8 mouse cellular contexts compared by ENCODE assay signal in genomic region chr15:78934784-78935320, GRCm38 (mm10). TPM values are rescaled to one million over a fixed set of nuclear protein-coding genes. Genes with fewer than 3 reads are reported as not detected.
DNase-seq lines count a peak whose midpoint lies in the region; ATAC-seq and TF ChIP-seq lines count a peak whose summit lies in the region.

Nol12 (plus strand) TSS chr15:78934933.

- peak within 1 kb of the TSS; percentile 75 to 100 for H3K4me3 ChIP-seq in MEL (ENCODE audit: control insufficient read depth in 1 of 2, insufficient read depth in 1 of 2, low read depth in 2 of 2, low read length in 2 of 2)
- H3K4me3 ChIP-seq in forebrain, postnatal 0 days (ENCODE audit: low read depth, low read length): peak within 1 kb of the TSS; percentile 59
- H3K4me3 ChIP-seq in lung, embryonic 16.5 days (ENCODE audit: low read length): peak within 1 kb of the TSS; percentile 72

- TF ChIP-seq RAD21 in MEL (IDR thresholded peaks at IDR 0.05; ENCODE audit: low read depth, low read length): no peak

- ATAC-seq in forebrain, postnatal 0 days: peak; percentile 95
- ATAC-seq in lung, embryonic 16.5 days (ENCODE audit: low read depth): peak; percentile 90

- TF ChIP-seq CTCF in MEL (IDR thresholded peaks at IDR 0.05 in 2 of 3, conservative IDR thresholded peaks at IDR 0.05 in 1 of 3; ENCODE audit: control insufficient read depth in 1 of 3, insufficient read depth in 1 of 3, low read depth in 2 of 3, low read length in 3 of 3, poor library complexity in 1 of 3, severe bottlenecking in 1 of 3): no peak
- 0 out of 2 replicates have a peak, but pooled peaks have one; percentile 3 for TF ChIP-seq CTCF in forebrain, postnatal 0 days (IDR thresholded peaks at IDR 0.05; ENCODE audit: low read depth)

- peak; percentile 95 for DNase-seq in MEL (ENCODE audit: low read depth, low spot score)
- peak; percentile 77 to 88 for DNase-seq in cerebellum, adult 18-20 months
- peak; percentile 96 for DNase-seq in forebrain, postnatal 0 days
- peak; percentile 87 for DNase-seq in heart, postnatal 4 days
- peak; percentile 74 to 90 for DNase-seq in layer of hippocampus, adult 8-10 months (ENCODE audit: low spot score in 2 of 2)
- DNase-seq in ovary, postnatal 10 days (ENCODE audit: low spot score): peak; percentile 57
- peak; percentile 69 to 81 for DNase-seq in thymus, postnatal 10 days (ENCODE audit: low spot score in 2 of 2)

- no peaks in the 10 kb centered on the region for H3K9me3 ChIP-seq in MEL (replicated peaks; ENCODE audit: insufficient read depth, low read length)
- no peaks in the 10 kb centered on the region for H3K9me3 ChIP-seq in forebrain, postnatal 0 days (ENCODE audit: low read length)
- H3K9me3 ChIP-seq in lung, embryonic 16.5 days (ENCODE audit: control insufficient read depth, low read length): no peaks in the 10 kb centered on the region

- WGBS in forebrain, postnatal 0 days: 1% methylated on average over 42 of the region's 42 CpGs
- WGBS in lung, embryonic 16.5 days: under 1% methylated on average over 40 of the region's 42 CpGs

- H3K79me2 ChIP-seq in MEL (ENCODE audit: control insufficient read depth, insufficient read depth, low read length, poor library complexity): peaks cover 13% of the 10 kb centered on the region

- peaks cover 0 to 12% of the 10 kb centered on the region in 2 experiments; a peak in 2 of 4 replicates for H3K36me3 ChIP-seq in MEL (ENCODE audit: control insufficient read depth in 1 of 2, insufficient read depth in 2 of 2, low read length in 2 of 2)
- peaks cover 32% of the 10 kb centered on the region for H3K36me3 ChIP-seq in forebrain, postnatal 0 days (ENCODE audit: insufficient read depth)
- H3K36me3 ChIP-seq in lung, embryonic 16.5 days (ENCODE audit: control insufficient read depth, insufficient read depth, low read length): peaks cover 10% of the 10 kb centered on the region

- peak within 1 kb of the TSS; percentile 100 for H3K27ac ChIP-seq in MEL (ENCODE audit: control insufficient read depth, low read depth, low read length)
- H3K27ac ChIP-seq in forebrain, postnatal 0 days (ENCODE audit: low read depth, low read length): peak within 1 kb of the TSS; percentile 83
- H3K27ac ChIP-seq in lung, embryonic 16.5 days (ENCODE audit: low read length): peak within 1 kb of the TSS; percentile 58; the same call in 1 of the 2 replicates

- H3K4me1 ChIP-seq in MEL (ENCODE audit: control insufficient read depth in 1 of 2, insufficient read depth in 2 of 2, low read length in 2 of 2): peaks cover 0 to 21% of the 10 kb centered on the region in 2 experiments; a peak in 2 of 4 replicates
- H3K4me1 ChIP-seq in forebrain, postnatal 0 days (ENCODE audit: insufficient read depth): peaks cover 3% of the 10 kb centered on the region
- peaks cover 9% of the 10 kb centered on the region for H3K4me1 ChIP-seq in lung, embryonic 16.5 days (replicated peaks; ENCODE audit: control insufficient read depth, insufficient read depth, low read length)

- TF ChIP-seq POLR2A in MEL (IDR thresholded peaks at IDR 0.05; ENCODE audit: control insufficient read depth in 1 of 2, insufficient read depth in 1 of 2, low read depth in 1 of 2, low read length in 2 of 2, poor library complexity in 1 of 2): peak; percentile 79 to 86

- H3K9ac ChIP-seq in MEL (ENCODE audit: control insufficient read depth, low read depth, low read length, poor library complexity, severe bottlenecking): peak within 1 kb of the TSS; percentile 98
- H3K9ac ChIP-seq in forebrain, postnatal 0 days: peak within 1 kb of the TSS; percentile 67
- H3K9ac ChIP-seq in lung, embryonic 16.5 days (ENCODE audit: low read length): peak within 1 kb of the TSS; percentile 75

- peak within 1 kb of the TSS; percentile 59 for H3K4me2 ChIP-seq in forebrain, postnatal 0 days (ENCODE audit: low read depth)
- peak within 1 kb of the TSS; percentile 69 for H3K4me2 ChIP-seq in lung, embryonic 16.5 days (ENCODE audit: low read depth, low read length)

- no peaks in the 10 kb centered on the region for H3K27me3 ChIP-seq in MEL (ENCODE audit: control insufficient read depth in 1 of 2, insufficient read depth in 2 of 2, low read length in 2 of 2)
- no peaks in the 10 kb centered on the region for H3K27me3 ChIP-seq in forebrain, postnatal 0 days (ENCODE audit: insufficient read depth, low read length)
- no peaks in the 10 kb centered on the region for H3K27me3 ChIP-seq in lung, embryonic 16.5 days (ENCODE audit: control insufficient read depth, insufficient read depth, low read depth, low read length)

- no peak for TF ChIP-seq EP300 in MEL (IDR thresholded peaks at IDR 0.05; ENCODE audit: low read depth in 1 of 2, low read length in 2 of 2)

TF ChIP-seq in MEL, 35 proteins besides CTCF, POLR2A, EP300 and RAD21:
- TF ChIP-seq ZNF384 (IDR thresholded peaks at IDR 0.05; ENCODE audit: low read depth, low read length): 0 out of 2 replicates have a peak, but pooled peaks have one; percentile 8
- peak; percentile 58; the same call in 1 of the 2 replicates for TF ChIP-seq MAZ (IDR thresholded peaks at IDR 0.05; ENCODE audit: low read depth, low read length)
- TF ChIP-seq NELFE (IDR thresholded peaks at IDR 0.05; ENCODE audit: low read depth, low read length): peak; percentile 69
- no peak for TF ChIP-seq POLR2AphosphoS5 (IDR thresholded peaks at IDR 0.05; ENCODE audit: borderline replicate concordance, low read depth, low read length)
- peak; percentile 87 for TF ChIP-seq MAX (IDR thresholded peaks at IDR 0.05; ENCODE audit: low read length)
- TF ChIP-seq KAT2A (conservative IDR thresholded peaks at IDR 0.05; ENCODE audit: low read depth, low read length): no peak; the same call in 1 of the 2 replicates
- no peak for TF ChIP-seq MYB (IDR thresholded peaks at IDR 0.05; ENCODE audit: low read depth, low read length)
- no peak for TF ChIP-seq ZC3H11A (IDR thresholded peaks at IDR 0.05; ENCODE audit: low read depth, low read length)
- no peak for TF ChIP-seq ZKSCAN1 (IDR thresholded peaks at IDR 0.05; ENCODE audit: low read depth, low read length)
- TF ChIP-seq UBTF (IDR thresholded peaks at IDR 0.05; ENCODE audit: borderline replicate concordance, insufficient read depth, low read depth, low read length): no peak
- no peak for TF ChIP-seq ETS1 (IDR thresholded peaks at IDR 0.05; ENCODE audit: low read depth, low read length)
- TF ChIP-seq MAFK (IDR thresholded peaks at IDR 0.05; ENCODE audit: borderline replicate concordance, low read depth, low read length): no peak
- no peak; the same call in 1 of the 2 replicates for TF ChIP-seq E2F4 (IDR thresholded peaks at IDR 0.05; ENCODE audit: borderline replicate concordance, low read depth, low read length)
- TF ChIP-seq TBP (IDR thresholded peaks at IDR 0.05; ENCODE audit: low read depth, low read length): peak; percentile 63; the same call in 1 of the 2 replicates
- no peak for TF ChIP-seq CHD1 (IDR thresholded peaks at IDR 0.05; ENCODE audit: low read depth, low read length)
- no peak for TF ChIP-seq TAL1 (IDR thresholded peaks at IDR 0.05; ENCODE audit: low read length)
- TF ChIP-seq SMC3 (IDR thresholded peaks at IDR 0.05; ENCODE audit: low read depth, low read length): no peak
- no peak for TF ChIP-seq JUND (IDR thresholded peaks at IDR 0.05; ENCODE audit: low read depth, low read length)
- no peak for TF ChIP-seq MEF2A (IDR thresholded peaks at IDR 0.05; ENCODE audit: extremely low read depth, insufficient replicate concordance, low read depth, low read length, poor library complexity, severe bottlenecking)
- TF ChIP-seq NRF1 (IDR thresholded peaks at IDR 0.05; ENCODE audit: insufficient read depth, low read depth, low read length, poor library complexity, severe bottlenecking): no peak
- TF ChIP-seq POLR2AphosphoS2 (IDR thresholded peaks at IDR 0.05; ENCODE audit: low read length): peak; percentile 65
- TF ChIP-seq HCFC1 (IDR thresholded peaks at IDR 0.05; ENCODE audit: low read depth, low read length): peak; percentile 91
- TF ChIP-seq MYC (IDR thresholded peaks at IDR 0.05; ENCODE audit: low read depth, low read length): peak; percentile 98
- TF ChIP-seq SIN3A (IDR thresholded peaks at IDR 0.05; ENCODE audit: low read length): peak; percentile 96
- no peak for TF ChIP-seq CHD2 (IDR thresholded peaks at IDR 0.05; ENCODE audit: low read length)
- TF ChIP-seq GATA1 (IDR thresholded peaks at IDR 0.05; ENCODE audit: low read depth, low read length): 0 out of 2 replicates have a peak, but pooled peaks have one; percentile 2
- TF ChIP-seq GABPA (IDR thresholded peaks at IDR 0.05; ENCODE audit: low read depth, low read length): no peak
- TF ChIP-seq BHLHE40 (IDR thresholded peaks at IDR 0.05; ENCODE audit: borderline replicate concordance, low read depth, low read length): no peak
- TF ChIP-seq USF1 (IDR thresholded peaks at IDR 0.05; ENCODE audit: low read depth, low read length): 0 out of 2 replicates have a peak, but pooled peaks have one; percentile 11
- TF ChIP-seq USF2 (IDR thresholded peaks at IDR 0.05; ENCODE audit: borderline replicate concordance in 1 of 2, insufficient read depth in 1 of 2, low read depth in 1 of 2, low read length in 2 of 2): no peak
- TF ChIP-seq ZMIZ1 (IDR thresholded peaks at IDR 0.05; ENCODE audit: low read depth, low read length): no peak
- peak; percentile 98 for TF ChIP-seq ELF1 (IDR thresholded peaks at IDR 0.05; ENCODE audit: low read depth, low read length)
- peak; percentile 20 for TF ChIP-seq TCF12 (IDR thresholded peaks at IDR 0.05; ENCODE audit: low read depth, low read length)
- peak; percentile 92 for TF ChIP-seq MXI1 (IDR thresholded peaks at IDR 0.05; ENCODE audit: low read depth, low read length)
- TF ChIP-seq RCOR1 (IDR thresholded peaks at IDR 0.05; ENCODE audit: low read depth, low read length): no peak
TF ChIP-seq in MEL: peak in this region for 14.

RNA-seq across cellular contexts. Expression of gene Nol12, which starts in this region (rescaled TPM):
- 39.0 and 40.8 TPM in 2 replicates for total RNA-seq in MEL (2012; rRNA removed)
- 100 to 1,000 TPM in 1 of 2 experiments, not detected in 1; 127 TPM for polyA plus RNA-seq in MEL (2012; ENCODE audit: insufficient read depth in 1 of 2, insufficient read length in 2 of 2, low read depth in 1 of 2, low replicate concordance in 2 of 2, missing spikeins in 1 of 2)
- total RNA-seq in forebrain, postnatal 0 days (2014; rRNA removed): 11.2 and 17.6 TPM in 2 replicates
- polyA plus RNA-seq in forebrain, postnatal 0 days (2015; fragmentation: Nextera tagmentation; extraction: Ambion mirVana): 60.3 and 64.2 TPM in 2 replicates
- 10 to 100 TPM; 20.2 to 22.6 TPM for total RNA-seq in heart, postnatal 4 days (2021)
- 10 to 100 TPM; 34.4 to 41.8 (median 37.7) TPM for total RNA-seq in layer of hippocampus, adult 8-10 months (2022)
- 43.0 and 48.3 TPM in 2 replicates for polyA plus RNA-seq in lung, embryonic 16.5 days (2015; fragmentation: Nextera tagmentation; extraction: Ambion mirVana)

Comparison
In these comparisons a context has a peak if more than half of its experiments do, and no peak if none do; other contexts are left out.
1. Peak in every context shown above with its lines: DNase-seq, ATAC-seq, H3K4me3 ChIP-seq and H3K27ac ChIP-seq.